Mouse (Mus musculus): ENCODE results near the gene Cyp4a14.

GRCm38 (mm10) chr4:115452304-115452703 is 43.6 kb downstream of the Cyp4a14 start, which contains the start of gene Cyp4a30b:
- TF ChIP-seq CTCF (IDR thresholded peaks at IDR 0.05; ENCODE audit: low read depth) (no peak), EP300 (IDR thresholded peaks at IDR 0.05; ENCODE audit: low read depth) (no peak)

All from heart, postnatal 0 days (tissue).